In the genomic region with DNA sequence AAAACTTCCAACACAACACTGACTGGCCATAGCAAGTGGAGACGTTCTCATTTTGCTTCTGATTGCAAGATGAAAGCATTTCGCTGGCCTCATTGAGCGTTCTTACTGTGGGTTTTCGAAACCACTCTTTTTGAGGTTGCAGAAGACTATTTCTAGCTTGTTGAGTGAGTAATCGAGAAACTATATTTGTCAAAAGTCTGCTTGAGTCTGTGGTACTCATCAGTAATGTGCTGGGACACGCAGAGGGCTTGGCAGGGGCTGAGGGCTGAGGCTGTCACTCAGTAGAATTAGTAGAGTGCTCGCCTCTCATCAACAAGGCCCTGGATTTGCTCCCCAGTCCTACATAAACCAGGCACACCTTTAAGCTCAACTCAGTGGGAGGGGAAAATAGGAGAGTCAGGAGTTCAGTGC, we compare ENCODE assay signal across 1 mouse cellular context.
A peak's percentile ranks its signal among the peaks of the same experiment; 100 is the strongest.
TF ChIP-seq lines count a peak whose summit lies in the region.

No protein-coding gene starts in this region.

TF ChIP-seq in CH12.LX, 34 proteins besides CTCF, POLR2A, EP300 and RAD21 (continued from another document):
- TF ChIP-seq USF1 (IDR thresholded peaks at IDR 0.05; ENCODE audit: low read depth, low read length), result no peak
- TF ChIP-seq KAT2A (IDR thresholded peaks at IDR 0.05; ENCODE audit: insufficient replicate concordance, low read length), result no peak
- 0 out of 2 replicates have a peak, but pooled peaks have one; percentile 41 for TF ChIP-seq MXI1 (IDR thresholded peaks at IDR 0.05; ENCODE audit: low read depth, low read length)
- no peak for TF ChIP-seq PAX5 (IDR thresholded peaks at IDR 0.05; ENCODE audit: low read length)
